Mouse (Mus musculus) forebrain, embryonic 16.5 days (tissue): ENCODE data around the gene Mrpl20. TPM values are rescaled to one million over a fixed set of nuclear protein-coding genes. Genes with fewer than 3 reads are reported as not detected.

ENCODE experiments used
- ATAC-seq: fragments of 200-750 bp; cut with Nextera tagmentation; 2 replicates; pipeline ENCODE4 v1.8.0; 2017; ENCODE audit warnings: mild to moderate bottlenecking, moderate library complexity
- H3K27ac ChIP-seq: fragments of 300-500 bp; sonication (generic); 2 replicates; pipeline ENCODE4 v1.5.1; 2014; ENCODE audit warnings: low read length, control low read depth
- H3K27me3 ChIP-seq: fragments of 300-500 bp; sonication (generic); replicated peaks from 2 replicates; pipeline ENCODE4 v1.6.1; 2014; ENCODE audit warnings: low read length; ENCODE audit not compliant: control insufficient read depth, insufficient read depth
- H3K36me3 ChIP-seq: fragments of 300-500 bp; sonication (generic); 2 replicates; pipeline ENCODE4 v1.6.1; 2014; ENCODE audit not compliant: control insufficient read depth, insufficient read depth
- H3K4me1 ChIP-seq: fragments of 300-500 bp; sonication (generic); replicated peaks from 2 replicates; pipeline ENCODE4 v1.6.1; 2014; ENCODE audit warnings: low read length; ENCODE audit not compliant: control insufficient read depth, insufficient read depth
- H3K4me2 ChIP-seq: fragments of 300-500 bp; sonication (generic); 2 replicates; pipeline ENCODE4 v1.6.1; 2014; ENCODE audit warnings: mild to moderate bottlenecking, low read length, control low read depth
- H3K4me3 ChIP-seq: fragments of 300-500 bp; sonication (generic); replicated peaks from 2 replicates; pipeline ENCODE4 v1.5.1; 2014; ENCODE audit warnings: mild to moderate bottlenecking, low read length, control low read depth
- H3K9ac ChIP-seq: fragments of 300-500 bp; sonication (generic); replicated peaks from 2 replicates; pipeline ENCODE4 v1.6.1; 2014; ENCODE audit warnings: low read depth, low read length, control low read depth
- H3K9me3 ChIP-seq: fragments of 300-500 bp; sonication (generic); 2 replicates; pipeline ENCODE4 v1.6.1; 2016; ENCODE audit warnings: low read length; ENCODE audit not compliant: control insufficient read depth
- WGBS: fragments of 180-500 bp; shearing (Covaris S2); extraction: QIAGEN DNeasy Blood & Tissue Kit; methylation state at CpG from one replicate; pipeline ENCODE4 v1.1.7; 2014; 5-methylcytosine and 5-hydroxymethylcytosine counted together
- polyA plus RNA-seq: library from polyadenylated mRNA; unstranded; fragments of >200 nt; fragmentation: Nextera tagmentation; extraction: Ambion mirVana; gene quantifications from 2 replicates; pipeline ENCODE4 v1.2.1, GENCODE M21; 2015

The Mrpl20 gene
- polyA plus RNA-seq, result 214 and 231 TPM in 2 replicates

- peak; percentile 27; the same call in 1 of the 2 replicates for ATAC-seq
- Histone ChIP-seq H3K9ac (peak within 1 kb of the TSS; percentile 83), H3K27ac (peak within 1 kb of the TSS; percentile 78), H3K4me1 (peaks cover 19% of the 10 kb centered on the region), H3K27me3 (no peaks in the 10 kb centered on the region), H3K4me3 (peak within 1 kb of the TSS; percentile 93), H3K36me3 (peaks cover under 1% of the 10 kb centered on the region; the same call in 1 of the 2 replicates), H3K9me3 (no peaks in the 10 kb centered on the region), H3K4me2 (peak within 1 kb of the TSS; percentile 79)
- WGBS, result 14% methylated on average over 12 of the region's 12 CpGs
Observed at GRCm38 (mm10) chr4:155802741-155803339, at the start of gene Mrpl20. Gene Mrpl20, plus strand, starts transcription at chr4:155802878.

- H3K36me3 ChIP-seq, result peaks cover 17% of the 10 kb centered on the region
- no peak overlapping the region for H3K4me3 ChIP-seq
- 86% methylated on average over 12 of the region's 12 CpGs for WGBS
- no peaks in the 10 kb centered on the region for H3K27me3 ChIP-seq
- peaks cover 20% of the 10 kb centered on the region for H3K4me1 ChIP-seq
- H3K4me2 ChIP-seq, result no peak overlapping the region
- H3K27ac ChIP-seq, result no peak overlapping the region
- no peak overlapping the region for H3K9ac ChIP-seq
- no peak for ATAC-seq
- no peaks in the 10 kb centered on the region for H3K9me3 ChIP-seq
Observed at GRCm38 (mm10) chr4:155757011-155757410, 45.7 kb upstream of the Mrpl20 start.

- H3K9ac ChIP-seq, result peak overlapping the region; percentile 73
- H3K4me1 ChIP-seq, result peaks cover 20% of the 10 kb centered on the region
- H3K4me2 ChIP-seq, result peak overlapping the region; percentile 97
- no peaks in the 10 kb centered on the region for H3K27me3 ChIP-seq
- ATAC-seq, result peak; percentile 21
- peak overlapping the region; percentile 80 for H3K4me3 ChIP-seq
- H3K36me3 ChIP-seq, result no peaks in the 10 kb centered on the region
- H3K27ac ChIP-seq, result no peak overlapping the region
- no peaks in the 10 kb centered on the region for H3K9me3 ChIP-seq
- 2% methylated on average over 10 of the region's 10 CpGs for WGBS
Observed at GRCm38 (mm10) chr4:155759862-155760612, 42.6 kb upstream of the Mrpl20 start.

- WGBS, result under 1% methylated on average over 67 of the region's 68 CpGs
- H3K27me3 ChIP-seq, result no peaks in the 10 kb centered on the region
- peak within 1 kb of the TSS; percentile 97 for H3K4me2 ChIP-seq
- no peaks in the 10 kb centered on the region for H3K9me3 ChIP-seq
- peak within 1 kb of the TSS; percentile 73 for H3K9ac ChIP-seq
- no peak within 1 kb of the TSS for H3K27ac ChIP-seq
- peak; percentile 96 for ATAC-seq
- H3K4me3 ChIP-seq, result peak within 1 kb of the TSS; percentile 80
- peaks cover 20% of the 10 kb centered on the region for H3K4me1 ChIP-seq
- no peaks in the 10 kb centered on the region for H3K36me3 ChIP-seq
Observed at GRCm38 (mm10) chr4:155760613-155761355, 41.9 kb upstream of the Mrpl20 start, which contains the start of gene Atad3a. Gene Atad3a, minus strand, starts transcription at chr4:155761093.

- Histone ChIP-seq H3K27me3 (no peaks in the 10 kb centered on the region), H3K36me3 (no peaks in the 10 kb centered on the region), H3K4me2 (peak overlapping the region; percentile 97), H3K4me1 (peaks cover 20% of the 10 kb centered on the region), H3K27ac (no peak overlapping the region), H3K9ac (peak overlapping the region; percentile 73), H3K4me3 (peak overlapping the region; percentile 80), H3K9me3 (no peaks in the 10 kb centered on the region)
- ATAC-seq, result no peak
- 2% methylated on average over 28 of the region's 28 CpGs for WGBS
Observed at GRCm38 (mm10) chr4:155761356-155762099, 41.1 kb upstream of the Mrpl20 start.

GRCm38 (mm10) chr4:155762357-155762756 is 40.3 kb upstream of the Mrpl20 start:
- Histone ChIP-seq H3K27ac (no peak overlapping the region), H3K4me1 (peaks cover 20% of the 10 kb centered on the region), H3K27me3 (no peaks in the 10 kb centered on the region), H3K9me3 (no peaks in the 10 kb centered on the region), H3K4me3 (no peak overlapping the region), H3K9ac (no peak overlapping the region), H3K36me3 (no peaks in the 10 kb centered on the region), H3K4me2 (no peak overlapping the region)
- WGBS, result 98% methylated on average over 3 of the region's 3 CpGs
- ATAC-seq, result no peak

GRCm38 (mm10) chr4:155769496-155769879 is 33.2 kb upstream of the Mrpl20 start:
- Histone ChIP-seq H3K4me2 (peak overlapping the region; percentile 63), H3K4me3 (peak overlapping the region; percentile 57), H3K4me1 (peaks cover 15% of the 10 kb centered on the region), H3K9me3 (no peaks in the 10 kb centered on the region), H3K36me3 (no peaks in the 10 kb centered on the region), H3K9ac (peak overlapping the region; percentile 86), H3K27ac (no peak overlapping the region), H3K27me3 (peaks cover 5% of the 10 kb centered on the region; the same call in 1 of the 2 replicates)
- 56% methylated on average over 5 of the region's 5 CpGs for WGBS
- ATAC-seq, result no peak

- H3K4me1 ChIP-seq, result peaks cover 20% of the 10 kb centered on the region
- peaks cover 6% of the 10 kb centered on the region for H3K27me3 ChIP-seq
- H3K4me3 ChIP-seq, result peak overlapping the region; percentile 57
- H3K9ac ChIP-seq, result peak overlapping the region; percentile 86
- ATAC-seq, result peak; percentile 78
- peak overlapping the region; percentile 63 for H3K4me2 ChIP-seq
- no peaks in the 10 kb centered on the region for H3K36me3 ChIP-seq
- no peaks in the 10 kb centered on the region for H3K9me3 ChIP-seq
- WGBS, result under 1% methylated on average over 39 of the region's 39 CpGs
- H3K27ac ChIP-seq, result no peak overlapping the region
Observed at GRCm38 (mm10) chr4:155769880-155770512, 32.7 kb upstream of the Mrpl20 start.
